Mouse (Mus musculus) hematopoietic stem cell, adult 5-6 weeks (primary cell): ENCODE measurements around the gene Igflr1. TPM values are rescaled to one million over a fixed set of nuclear protein-coding genes. Genes with fewer than 3 reads are reported as not detected.

Experiments
- total RNA-seq: library from RNA; stranded (forward); fragments of 172-1452, 232-1000 nt; gene quantifications from 2 replicates; pipeline ENCODE4 v1.2.3, GENCODE M21; 2017

Igflr1 gene
- total RNA-seq, 1 experiment from 2014 or later: not detected

Other genes with a start within 250 kb of the Igflr1 start
- 0.44 and 3.9 TPM in 2 replicates for gene E130208F15Rik, start 243.7 kb upstream of the Igflr1 start, total RNA-seq
- gene Sdhaf1, start 241.5 kb upstream of the Igflr1 start, total RNA-seq: 8.3 and 11.9 TPM in 2 replicates
- gene Lrfn3, start 202.7 kb upstream of the Igflr1 start, total RNA-seq: not detected in 2 replicates
- 50.4 and 134 TPM in 2 replicates for gene Tyrobp, start 151.7 kb upstream of the Igflr1 start, total RNA-seq
- gene Hcst, start 145.6 kb upstream of the Igflr1 start, total RNA-seq: 11.6 and 14.3 TPM in 2 replicates
- 40.3 and 45.4 TPM in 2 replicates for gene Nfkbid, start 143.7 kb upstream of the Igflr1 start, total RNA-seq
- not detected in 2 replicates for gene Aplp1, start 119.9 kb upstream of the Igflr1 start, total RNA-seq
- gene Kirrel2, start 107.7 kb upstream of the Igflr1 start, total RNA-seq: not detected in 2 replicates
- gene Nphs1, start 107.1 kb upstream of the Igflr1 start, total RNA-seq: 0.55 and 1.4 TPM in 2 replicates
- gene Prodh2, start 71.8 kb upstream of the Igflr1 start, total RNA-seq: not detected in 2 replicates
- 10.3 and 15.1 TPM in 2 replicates for gene Arhgap33, start 30.4 kb upstream of the Igflr1 start, total RNA-seq
- 1.6 and 2.7 TPM in 2 replicates for gene Hspb6, start 13.2 kb upstream of the Igflr1 start, total RNA-seq
- 14.4 and 17.1 TPM in 2 replicates for gene Proser3, start 13.1 kb upstream of the Igflr1 start, total RNA-seq
- 19.6 and 39.0 TPM in 2 replicates for gene Lin37, start 5.6 kb upstream of the Igflr1 start, total RNA-seq
- gene U2af1l4, start 2.1 kb upstream of the Igflr1 start, total RNA-seq: 79.4 and 148 TPM in 2 replicates
- 5.0 and 9.4 TPM in 2 replicates for gene Gm49396, start 2.1 kb upstream of the Igflr1 start, total RNA-seq
- 122 and 158 TPM in 2 replicates for gene Psenen, start 1.8 kb upstream of the Igflr1 start, total RNA-seq
- 18.7 and 26.5 TPM in 2 replicates for gene Kmt2b, start 23.3 kb downstream of the Igflr1 start, total RNA-seq
- not detected in 2 replicates for gene Zbtb32, start 33.5 kb downstream of the Igflr1 start, total RNA-seq
- gene Upk1a, start 47.4 kb downstream of the Igflr1 start, total RNA-seq: not detected in 2 replicates
- gene Cox6b1, start 60.7 kb downstream of the Igflr1 start, total RNA-seq: 272 and 375 TPM in 2 replicates
- gene Etv2, start 70.4 kb downstream of the Igflr1 start, total RNA-seq: not detected in 2 replicates
- 17.5 and 44.4 TPM in 2 replicates for gene Rbm42, start 84.9 kb downstream of the Igflr1 start, total RNA-seq
- 16.2 and 20.0 TPM in 2 replicates for gene Haus5, start 99.6 kb downstream of the Igflr1 start, total RNA-seq
- gene Pmis2, start 106.2 kb downstream of the Igflr1 start, total RNA-seq: not detected in 2 replicates
- gene 2200002J24Rik, start 133.5 kb downstream of the Igflr1 start, total RNA-seq: not detected in 2 replicates
- 0.25 TPM in 1 of 2 replicates, not detected in the other for gene Atp4a, start 146.8 kb downstream of the Igflr1 start, total RNA-seq
- gene Tmem147, start 164.1 kb downstream of the Igflr1 start, total RNA-seq: 34.0 and 38.9 TPM in 2 replicates
- not detected in 2 replicates for gene Gapdhs, start 178.3 kb downstream of the Igflr1 start, total RNA-seq
- gene Sbsn, start 186.0 kb downstream of the Igflr1 start, total RNA-seq: 0.25 and 2.8 TPM in 2 replicates
- gene Dmkn, start 198.3 kb downstream of the Igflr1 start, total RNA-seq: 5.8 TPM in 1 of 2 replicates, not detected in the other
- not detected in 2 replicates for gene Krtdap, start 222.5 kb downstream of the Igflr1 start, total RNA-seq